Mouse (Mus musculus): ENCODE measurements around the gene Rnf19b.

Rnf19b gene

DNA sequence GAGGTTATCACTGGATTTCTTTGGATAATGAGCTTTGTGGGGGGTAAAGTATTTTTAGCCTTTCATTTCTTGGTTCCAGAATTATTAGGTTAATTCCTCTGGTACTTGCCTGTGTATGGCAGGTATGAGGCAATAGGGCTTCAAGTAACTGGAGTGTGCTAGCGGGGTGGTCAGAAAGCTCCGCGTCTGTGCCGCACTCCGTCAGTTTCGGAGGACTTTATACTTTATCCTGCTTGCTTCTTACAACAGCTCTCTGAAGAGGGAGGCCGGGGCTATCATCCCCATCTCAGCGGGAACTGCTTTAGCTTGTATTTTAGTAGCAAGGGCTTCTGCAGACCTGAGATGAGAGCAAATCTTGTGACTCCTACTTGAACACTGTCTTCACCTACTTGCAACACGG lies 21.1 kb downstream of the Rnf19b start:
- DNase-seq (ENCODE audit: low spot score): no peak

- no peak for DNase-seq (ENCODE audit: low spot score)
These were observed 23.0 kb downstream of the Rnf19b start for GRCm38 (mm10) chr4:129081041-129081440.

DNA sequence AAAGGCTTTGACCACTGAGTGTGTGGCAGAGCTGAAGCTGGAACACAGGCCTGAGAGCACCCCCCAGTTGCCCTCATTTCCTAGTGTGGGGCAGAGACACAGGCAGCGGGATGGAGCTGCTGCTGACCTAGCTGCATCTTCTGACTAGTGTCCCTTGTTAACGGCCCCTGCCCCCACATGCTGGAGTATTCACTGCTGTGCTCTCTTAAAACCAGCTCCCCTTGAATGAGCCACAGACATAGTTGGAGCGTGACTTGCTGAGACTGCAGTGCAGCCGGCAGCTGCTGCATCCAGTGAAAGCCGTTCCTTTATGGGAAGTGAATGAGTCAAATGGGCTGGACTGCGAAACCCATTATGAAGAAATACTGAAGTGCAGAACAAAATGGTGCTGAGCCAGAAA lies 23.4 kb downstream of the Rnf19b start:
- no peak for DNase-seq (ENCODE audit: low spot score)

- DNase-seq (ENCODE audit: low spot score): no peak
These were observed 23.9 kb downstream of the Rnf19b start for GRCm38 (mm10) chr4:129081939-129082338.

DNA sequence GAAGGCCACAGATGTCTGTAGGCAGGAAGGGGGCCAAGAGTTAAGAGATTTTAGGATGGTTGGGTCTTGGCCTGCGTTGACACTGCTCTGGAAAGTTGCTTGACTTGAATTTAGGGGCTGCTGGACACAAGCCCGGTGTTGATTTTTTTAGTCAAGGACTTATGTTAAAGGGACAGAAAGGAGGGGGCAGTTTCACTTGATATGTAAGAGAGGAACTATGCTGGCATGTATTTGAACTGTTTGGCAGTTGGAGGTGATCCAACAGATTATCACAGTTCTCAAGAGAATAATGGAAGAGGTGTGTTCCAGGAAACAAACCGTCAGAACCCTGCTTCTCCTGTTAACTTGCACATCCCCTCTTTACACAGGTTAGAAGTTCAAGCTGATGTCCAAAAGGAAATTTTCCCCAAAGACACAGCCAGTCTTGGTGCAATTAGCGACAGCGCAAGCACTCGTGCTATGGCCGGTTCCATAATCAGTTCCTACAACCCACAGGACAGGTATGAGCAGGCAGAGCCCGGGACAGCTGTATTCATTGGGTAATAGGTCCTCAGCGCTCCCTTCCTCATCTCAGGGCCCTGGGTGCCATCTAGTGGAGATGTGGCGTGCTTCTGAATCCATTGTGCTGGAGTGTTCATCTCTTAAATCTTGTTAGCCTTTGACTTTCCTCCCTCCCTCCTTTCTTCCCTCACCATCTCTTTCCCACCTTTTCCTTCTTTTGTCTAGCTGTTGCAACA lies 24.5 kb downstream of the Rnf19b start:
- peak; percentile 65 for DNase-seq (ENCODE audit: low spot score)

GRCm38 (mm10) chr4:129084896-129085295 lies 26.8 kb downstream of the Rnf19b start:
- DNase-seq (ENCODE audit: low spot score): no peak

DNA sequence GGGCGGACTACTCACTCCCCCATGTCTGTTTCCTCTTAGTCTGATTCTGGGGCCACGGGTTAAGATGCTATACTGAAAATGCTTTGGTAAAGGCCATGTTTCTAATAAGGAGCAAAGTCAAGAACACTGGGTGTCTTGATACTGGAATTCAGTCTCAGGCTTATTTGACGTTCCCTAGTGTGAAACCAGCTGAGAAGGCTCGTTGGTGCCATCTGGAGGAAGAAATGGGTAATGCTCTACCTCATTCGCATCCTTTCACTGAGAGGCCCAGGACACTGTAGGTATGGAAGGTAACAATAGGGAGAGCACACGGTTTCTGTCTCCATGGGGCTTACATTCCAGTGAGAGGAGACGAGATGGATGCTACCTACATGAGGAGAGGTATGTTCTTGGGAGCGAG lies 28.0 kb downstream of the Rnf19b start:
- DNase-seq (ENCODE audit: low spot score): peak; percentile 46

GRCm38 (mm10) chr4:129087850-129088249 lies 29.8 kb downstream of the Rnf19b start:
- DNase-seq (ENCODE audit: low spot score): no peak

DNA sequence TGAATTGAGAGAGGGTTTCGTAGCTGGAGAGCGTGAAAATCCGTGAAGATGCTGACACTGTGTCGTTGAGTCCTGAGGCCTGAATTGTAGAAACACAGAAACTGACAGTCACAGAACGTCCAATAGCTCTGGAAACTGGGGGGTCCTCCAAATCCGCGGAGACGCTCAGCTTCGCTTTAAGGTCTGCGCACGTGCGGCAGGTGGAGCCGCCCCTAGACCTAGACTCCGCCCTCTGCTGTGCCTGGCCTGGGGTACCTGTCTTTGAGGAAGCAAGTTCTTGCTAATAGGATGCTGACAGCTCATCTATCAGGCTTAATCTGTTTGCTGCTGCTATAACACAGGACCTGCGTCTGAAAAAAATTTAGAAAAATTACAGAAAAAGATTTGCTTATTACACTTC lies 37.2 kb downstream of the Rnf19b start:
- DNase-seq (ENCODE audit: low spot score): no peak

GRCm38 (mm10) chr4:129097006-129097405 lies 38.9 kb downstream of the Rnf19b start:
- no peak for DNase-seq (ENCODE audit: low spot score)

GRCm38 (mm10) chr4:129102133-129102829 lies 44.2 kb downstream of the Rnf19b start:
- no peak for DNase-seq (ENCODE audit: low spot score)

DNA sequence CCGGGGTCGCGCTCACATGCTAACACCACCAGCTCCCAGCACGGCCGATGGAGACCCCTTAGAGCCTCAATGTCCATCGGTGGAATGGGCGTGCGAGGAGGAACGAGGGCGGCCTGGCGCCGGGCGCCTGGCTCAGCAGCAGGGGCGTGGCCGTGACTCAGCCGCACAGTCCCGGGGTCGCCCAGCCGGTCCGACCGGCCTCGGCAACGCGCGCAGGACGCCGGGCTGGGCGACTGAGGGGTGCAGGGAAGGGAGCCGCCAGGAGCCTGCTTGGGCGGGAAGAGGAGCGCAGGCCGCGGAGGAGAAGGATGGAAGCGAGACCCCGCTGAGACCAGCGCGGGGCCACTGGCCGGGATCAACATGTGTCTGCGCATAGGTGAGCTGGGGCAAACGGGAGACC lies 47.3 kb downstream of the Rnf19b start, which contains the start of gene Tmem54:
Tmem54 (plus strand) TSS at position 193 of the 400 bp plus-strand sequence.
- peak; percentile 36 for DNase-seq (ENCODE audit: low spot score)

DNA sequence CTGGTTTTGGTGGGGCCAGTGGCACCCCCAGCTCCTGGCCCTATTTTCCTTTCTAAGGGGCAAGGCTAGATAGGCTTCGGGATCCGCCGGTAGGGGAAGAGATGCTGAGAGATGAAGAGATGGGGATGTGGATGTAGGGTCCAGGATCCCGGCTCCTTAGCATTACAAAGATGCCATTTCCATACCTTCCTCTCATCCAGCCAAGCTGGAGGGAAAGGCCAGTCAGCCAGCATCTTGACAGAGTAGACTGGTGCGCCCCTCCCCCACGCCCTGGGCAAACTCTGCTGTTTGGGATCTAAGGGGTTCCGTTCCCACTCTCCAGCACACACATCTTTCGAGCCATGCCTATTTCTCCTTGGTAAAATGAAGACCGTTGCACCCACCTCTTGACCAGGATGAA lies 48.0 kb downstream of the Rnf19b start:
- DNase-seq (ENCODE audit: low spot score): no peak

- no peak for DNase-seq (ENCODE audit: low spot score)
These were observed 49.4 kb downstream of the Rnf19b start for GRCm38 (mm10) chr4:129107348-129107899.

DNA sequence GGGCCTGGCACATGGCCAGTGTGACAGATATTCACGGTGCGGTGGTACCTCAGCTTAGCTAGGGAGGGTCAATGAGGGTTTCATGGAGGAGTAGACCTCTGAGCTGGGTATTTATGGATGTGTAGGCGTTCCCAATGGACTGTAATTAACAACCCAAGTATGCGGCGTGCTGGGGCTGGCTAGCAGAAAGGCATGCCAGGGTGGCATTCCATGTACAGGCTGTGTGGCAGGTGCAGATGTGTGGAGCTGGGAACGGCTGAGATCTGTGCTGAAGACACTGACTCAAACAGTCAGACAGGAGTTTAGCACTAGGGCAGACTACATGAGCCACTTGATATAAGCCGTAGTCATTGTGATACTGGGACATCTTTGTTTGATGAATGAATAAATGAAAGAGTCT lies 50.6 kb downstream of the Rnf19b start:
- DNase-seq (ENCODE audit: low spot score): no peak

- no peak for DNase-seq (ENCODE audit: low spot score)
These were observed 52.7 kb downstream of the Rnf19b start for GRCm38 (mm10) chr4:129110804-129111203.

- no peak for DNase-seq (ENCODE audit: low spot score)
These were observed 53.3 kb downstream of the Rnf19b start for GRCm38 (mm10) chr4:129111350-129111749.

DNA sequence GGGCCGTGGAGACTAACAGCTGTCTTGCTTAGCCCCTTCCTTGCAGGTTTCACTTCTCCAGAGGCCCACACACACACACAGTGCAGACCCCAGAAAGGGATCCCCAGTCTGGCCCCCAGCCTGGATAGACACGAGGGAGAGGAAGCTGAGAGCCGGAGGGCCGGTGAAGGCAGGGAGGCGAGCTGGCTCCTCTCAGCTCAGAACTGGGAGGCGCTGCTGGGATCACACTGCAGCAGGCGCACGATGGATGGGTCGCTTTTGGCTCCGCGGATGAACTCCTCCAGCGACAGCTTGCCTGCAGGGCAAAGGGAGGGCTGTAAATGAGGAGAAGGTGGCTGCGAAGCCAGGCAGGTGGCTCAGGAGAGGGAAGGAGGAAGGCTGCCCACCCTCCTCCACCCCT lies 54.2 kb downstream of the Rnf19b start:
- DNase-seq (ENCODE audit: low spot score): no peak

GRCm38 (mm10) chr4:129113083-129113988 lies 55.3 kb downstream of the Rnf19b start:
- DNase-seq (ENCODE audit: low spot score): peak; percentile 66

DNA sequence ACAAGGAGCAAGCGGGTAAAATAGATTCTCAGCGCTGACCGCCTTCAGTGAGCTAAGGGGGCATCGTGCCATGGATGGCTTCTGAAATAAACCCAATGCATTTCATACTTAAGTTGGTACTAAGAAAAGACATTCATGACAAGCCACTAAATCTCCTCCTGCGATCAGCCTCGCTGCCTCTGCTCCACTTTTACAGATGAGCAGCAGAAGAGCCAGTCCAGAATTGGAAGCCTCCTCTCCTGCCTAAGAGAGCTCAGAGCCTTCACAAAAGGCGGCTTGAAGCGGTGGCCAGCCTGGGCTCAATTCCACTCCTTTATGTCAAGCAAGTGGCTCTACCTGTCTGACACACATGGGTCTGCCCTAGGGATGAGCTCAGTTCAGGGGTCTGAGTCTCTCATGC lies 58.6 kb downstream of the Rnf19b start:
- DNase-seq (ENCODE audit: low spot score): no peak

DNA sequence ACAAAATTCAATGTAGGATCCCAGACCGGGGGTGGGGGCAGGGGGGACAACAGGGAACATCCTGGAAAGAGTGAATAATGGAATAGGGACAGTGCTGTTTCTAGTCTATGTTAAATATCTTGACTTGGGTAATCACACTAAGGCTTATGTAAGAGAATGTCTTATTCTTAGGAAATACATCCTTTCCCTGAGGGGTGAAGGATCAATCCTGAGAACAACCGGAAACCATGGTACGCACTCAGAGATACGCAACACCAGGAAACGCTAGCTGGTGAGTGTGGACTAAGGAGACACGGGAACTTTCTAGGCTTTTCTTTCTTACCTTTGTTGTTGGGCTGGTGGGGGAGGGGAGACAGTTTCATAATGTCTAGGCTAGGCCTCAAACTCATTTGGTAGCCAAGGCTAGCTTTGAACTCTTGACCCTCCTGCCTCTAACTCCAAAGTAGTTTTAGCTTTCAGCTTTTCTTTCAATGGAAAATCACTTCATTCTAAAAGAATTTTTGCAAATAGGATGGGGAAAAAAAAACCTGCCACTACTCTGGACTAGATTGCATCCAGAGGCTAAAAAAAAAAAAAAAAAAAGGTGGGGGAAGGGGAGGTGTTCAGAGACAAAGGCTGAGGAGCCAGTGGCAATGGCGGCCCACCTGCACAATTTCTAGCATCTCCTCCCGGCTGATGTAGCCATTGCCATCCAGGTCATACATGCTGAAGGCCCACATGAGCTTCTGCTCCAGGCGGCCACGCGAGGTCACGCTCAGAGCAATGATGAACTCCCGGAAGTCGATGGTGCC lies 59.8 kb downstream of the Rnf19b start:
- no peak for DNase-seq (ENCODE audit: low spot score)

All from ovary, postnatal 36 days (tissue).